Mouse (Mus musculus) hindbrain, embryonic 12.5 days (tissue): Measurements from ENCODE around the gene Nxf7. TPM values are rescaled to one million over a fixed set of nuclear protein-coding genes. Genes with fewer than 3 reads are reported as not detected.
"Not testable (repeated sequence)": the region's sequence is repeated elsewhere in the genome, so short reads cannot be mapped to it uniquely, and the experiment has no call there.

ENCODE experiments used
- ATAC-seq: fragments of 200-750 bp; cut with Nextera tagmentation; 2 replicates; pipeline ENCODE4 v1.8.0; 2017; ENCODE audit warnings: moderate TSS enrichment; ENCODE audit not compliant: low FRiP score
- H3K27ac ChIP-seq: fragments of 300-500 bp; sonication (generic); 2 replicates; pipeline ENCODE4 v1.5.1; 2016; ENCODE audit warnings: mild to moderate bottlenecking
- H3K27me3 ChIP-seq: fragments of 300-500 bp; sonication (generic); 2 replicates; pipeline ENCODE4 v1.6.1; 2016; ENCODE audit warnings: mild to moderate bottlenecking
- H3K36me3 ChIP-seq: fragments of 300-500 bp; sonication (generic); 2 replicates; pipeline ENCODE4 v1.6.1; 2016; ENCODE audit warnings: mild to moderate bottlenecking
- H3K4me1 ChIP-seq: fragments of 300-500 bp; sonication (generic); 2 replicates; pipeline ENCODE4 v1.6.1; 2016
- H3K4me2 ChIP-seq: fragments of 300-500 bp; sonication (generic); replicated peaks from 2 replicates; pipeline ENCODE4 v1.6.1; 2016; ENCODE audit warnings: mild to moderate bottlenecking
- H3K4me3 ChIP-seq: fragments of 300-500 bp; sonication (generic); 2 replicates; pipeline ENCODE4 v1.5.1; 2016; ENCODE audit warnings: mild to moderate bottlenecking
- H3K9ac ChIP-seq: fragments of 300-500 bp; sonication (generic); 2 replicates; pipeline ENCODE4 v1.6.1; 2016; ENCODE audit warnings: mild to moderate bottlenecking, moderate library complexity
- H3K9me3 ChIP-seq: fragments of 300-500 bp; sonication (generic); replicated peaks from 2 replicates; pipeline ENCODE4 v1.6.1; 2016; ENCODE audit warnings: mild to moderate bottlenecking
- WGBS: fragments of 180-500 bp; shearing (Covaris S2); methylation state at CpG from one replicate; pipeline ENCODE4 v1.1.7; 2016; 5-methylcytosine and 5-hydroxymethylcytosine counted together
- polyA plus RNA-seq: library from polyadenylated mRNA; unstranded; fragments of >200 nt; fragmentation: Nextera tagmentation; extraction: Ambion mirVana; gene quantifications from 2 replicates; pipeline ENCODE4 v1.2.1, GENCODE M21; 2016

The Nxf7 gene
- polyA plus RNA-seq, 1 experiment from 2014 or later, result not detected

- H3K4me2 ChIP-seq, H3K36me3 ChIP-seq, H3K27me3 ChIP-seq, H3K4me1 ChIP-seq, ATAC-seq, H3K9me3 ChIP-seq, H3K4me3 ChIP-seq, H3K27ac ChIP-seq, H3K9ac ChIP-seq: not testable (repeated sequence)
- 33% methylated on average over 8 of the region's 8 CpGs for WGBS
Observed at GRCm38 (mm10) chrX:135559665-135560064, 38.9 kb downstream of the Nxf7 start.

Other genes starting within 250 kb of the Nxf7 start
- gene Gm5128, start 225.5 kb downstream of the Nxf7 start, polyA plus RNA-seq, result not detected in 2 replicates
- gene Gm7903, start 164.9 kb downstream of the Nxf7 start, polyA plus RNA-seq, result not detected in 2 replicates
- not detected in 2 replicates for gene AV320801, start 104.2 kb downstream of the Nxf7 start, polyA plus RNA-seq
- gene Prame, start 28.9 kb upstream of the Nxf7 start, polyA plus RNA-seq, result not detected in 2 replicates
- gene Tcp11x2, start 95.0 kb upstream of the Nxf7 start, polyA plus RNA-seq, result not detected in 2 replicates
- gene Tmsb15a, start 126.5 kb upstream of the Nxf7 start, polyA plus RNA-seq, result not detected in 2 replicates
- gene Armcx5, start 144.0 kb upstream of the Nxf7 start, polyA plus RNA-seq, result 11.6 and 15.6 TPM in 2 replicates
- gene Gprasp1, start 144.0 kb upstream of the Nxf7 start, polyA plus RNA-seq, result 123 and 132 TPM in 2 replicates
- 90.7 and 92.7 TPM in 2 replicates for gene Bhlhb9, start 198.8 kb upstream of the Nxf7 start, polyA plus RNA-seq
- 93.9 and 97.4 TPM in 2 replicates for gene Gprasp2, start 240.3 kb upstream of the Nxf7 start, polyA plus RNA-seq